Mouse (Mus musculus) T-helper 17 cell (primary cell): ENCODE results near the gene Nfkbiz.

Experiments used
- in situ Hi-C, 2 experiments: fragments of 300-600 bp; cut with MboI, MseI; formaldehyde crosslinking; loops; 1 replicate in 1 of 2; 2 replicates in 1 of 2; pipeline ENCODE4 v1.15.1; 2025; ENCODE audit warnings: high pct_unique_total_duplicates in 2 of 2

Nfkbiz gene

GRCm38 (mm10) chr16:55835798-55836197 is 2.9 kb downstream of the Nfkbiz start:
- in situ Hi-C loops = loop anchor here in 1 of 2 experiments (5.0 kb wide), 1 partner anchor 62 kb away; the partner anchor contains the start of gene Nxpe3

DNA sequence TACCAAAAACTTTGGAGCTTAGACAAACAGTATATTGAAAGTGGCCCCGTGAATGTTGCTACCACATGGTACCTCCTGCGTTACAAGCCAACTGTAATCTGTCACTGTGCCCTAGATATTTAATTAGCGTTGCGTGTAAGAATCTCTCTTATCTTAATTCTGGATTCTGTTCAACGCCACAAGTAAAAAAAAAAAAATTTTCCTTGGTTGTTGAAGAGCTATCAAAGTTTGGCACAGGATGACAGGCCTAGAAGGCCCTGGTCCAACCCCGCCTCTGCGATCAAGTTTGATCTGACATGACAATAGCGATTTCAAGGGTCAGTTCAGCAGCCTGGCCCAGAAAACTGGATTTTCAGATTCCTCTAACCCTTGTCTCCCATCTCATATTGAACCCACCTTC is 6.1 kb downstream of the Nfkbiz start:
- in situ Hi-C loops = no loop called here

DNA sequence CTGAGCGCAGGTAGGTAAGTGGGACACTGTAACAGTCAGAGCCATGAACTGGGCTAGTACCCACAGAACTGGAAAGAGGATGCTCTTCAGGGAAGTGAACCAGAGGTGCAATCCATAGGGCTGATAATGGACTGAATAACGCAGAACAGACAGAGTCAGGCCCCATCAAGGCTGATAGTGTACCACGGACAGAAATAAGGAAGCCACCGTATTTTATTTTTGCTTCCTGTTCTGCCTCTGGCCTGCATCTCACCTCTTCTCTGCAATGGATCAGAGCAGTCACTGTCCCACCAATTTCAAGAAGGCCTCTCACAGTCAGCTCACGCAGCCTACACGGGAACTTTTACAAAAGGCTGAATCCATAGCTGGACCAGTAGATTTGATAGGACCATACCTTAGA is 6.7 kb downstream of the Nfkbiz start:
- in situ Hi-C loops = no loop called here

- in situ Hi-C loops = no loop called here
These were observed 7.2 kb downstream of the Nfkbiz start for GRCm38 (mm10) chr16:55831451-55831850.

- in situ Hi-C loops = loop anchor here in 1 of 2 experiments (5.0 to 10.0 kb wide), 2 partner anchors 76 to 891 kb away; partner anchors contain the start of gene Tfg
These were observed 15.1 kb downstream of the Nfkbiz start for GRCm38 (mm10) chr16:55823398-55824155.

GRCm38 (mm10) chr16:55822741-55823397 is 15.8 kb downstream of the Nfkbiz start:
- in situ Hi-C loops = loop anchor here in 1 of 2 experiments (5.0 to 10.0 kb wide), 2 partner anchors 76 to 892 kb away; partner anchors contain the start of gene Tfg

GRCm38 (mm10) chr16:55821997-55822740 is 16.5 kb downstream of the Nfkbiz start:
- in situ Hi-C loops = loop anchor here in 1 of 2 experiments (5.0 to 10.0 kb wide), 2 partner anchors 75 to 893 kb away; partner anchors contain the start of gene Tfg

DNA sequence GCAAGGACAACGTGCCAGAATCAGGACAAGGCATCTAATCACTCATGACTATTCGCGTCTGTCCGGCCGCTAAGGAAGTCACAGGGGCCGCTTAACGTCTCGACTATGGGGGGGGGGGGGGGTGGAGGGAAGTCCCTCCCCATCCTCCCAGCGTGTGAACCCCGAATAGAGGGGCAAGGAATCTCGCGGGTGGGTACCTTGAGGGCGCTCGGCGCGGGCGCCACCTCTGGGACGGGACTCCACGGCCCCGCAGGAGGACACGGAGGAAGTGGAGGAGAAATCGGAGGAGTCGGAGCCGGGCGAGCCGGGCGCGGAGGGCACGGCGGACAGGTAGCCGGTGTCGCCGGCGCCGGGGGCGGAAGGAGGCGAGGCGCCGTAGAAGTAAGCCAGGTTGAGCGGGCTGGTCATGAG is 17.1 kb downstream of the Nfkbiz start:
- in situ Hi-C loops = loop anchor here in 1 of 2 experiments (5.0 to 10.0 kb wide), 2 partner anchors 74 to 893 kb away; partner anchors contain the start of gene Tfg

DNA sequence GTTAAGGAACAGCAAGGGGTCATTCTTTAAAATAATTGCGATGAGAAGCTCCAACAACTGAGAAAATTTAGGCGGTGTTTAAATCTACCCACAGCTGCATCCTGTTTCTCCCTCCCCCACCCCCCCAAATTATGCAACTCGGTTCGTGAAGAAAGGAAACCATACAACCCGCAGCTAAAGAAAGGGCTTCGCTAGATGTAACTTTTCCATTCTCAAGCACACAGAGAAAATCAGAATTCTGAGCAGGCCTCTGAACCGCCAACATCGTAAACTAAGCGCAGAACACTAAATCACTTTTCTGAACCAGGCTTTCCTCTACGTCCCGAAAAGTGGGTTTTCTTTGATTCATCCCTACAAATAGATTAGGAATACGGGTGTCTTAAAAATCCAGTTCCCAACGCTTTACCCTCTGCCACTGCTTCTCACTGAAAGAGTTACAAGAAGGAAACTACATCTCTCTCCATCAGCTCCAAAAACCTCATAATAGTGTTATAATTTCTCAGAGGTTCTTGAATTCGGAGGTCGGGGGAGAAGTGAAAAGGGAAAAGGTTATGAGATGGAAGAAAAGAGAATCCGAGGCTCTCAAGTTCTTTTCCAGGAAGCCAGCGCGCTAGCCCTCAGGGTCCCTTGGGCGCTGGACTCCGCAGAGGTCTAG is 17.7 kb downstream of the Nfkbiz start:
- in situ Hi-C loops = loop anchor here in 1 of 2 experiments (5.0 to 10.0 kb wide), 2 partner anchors 74 to 894 kb away; partner anchors contain the start of gene Tfg

- in situ Hi-C loops = loop anchor here in 1 of 2 experiments (5.0 to 10.0 kb wide), 2 partner anchors 73 to 894 kb away; partner anchors contain the start of gene Tfg
These were observed 18.4 kb downstream of the Nfkbiz start for GRCm38 (mm10) chr16:55820161-55820915.

DNA sequence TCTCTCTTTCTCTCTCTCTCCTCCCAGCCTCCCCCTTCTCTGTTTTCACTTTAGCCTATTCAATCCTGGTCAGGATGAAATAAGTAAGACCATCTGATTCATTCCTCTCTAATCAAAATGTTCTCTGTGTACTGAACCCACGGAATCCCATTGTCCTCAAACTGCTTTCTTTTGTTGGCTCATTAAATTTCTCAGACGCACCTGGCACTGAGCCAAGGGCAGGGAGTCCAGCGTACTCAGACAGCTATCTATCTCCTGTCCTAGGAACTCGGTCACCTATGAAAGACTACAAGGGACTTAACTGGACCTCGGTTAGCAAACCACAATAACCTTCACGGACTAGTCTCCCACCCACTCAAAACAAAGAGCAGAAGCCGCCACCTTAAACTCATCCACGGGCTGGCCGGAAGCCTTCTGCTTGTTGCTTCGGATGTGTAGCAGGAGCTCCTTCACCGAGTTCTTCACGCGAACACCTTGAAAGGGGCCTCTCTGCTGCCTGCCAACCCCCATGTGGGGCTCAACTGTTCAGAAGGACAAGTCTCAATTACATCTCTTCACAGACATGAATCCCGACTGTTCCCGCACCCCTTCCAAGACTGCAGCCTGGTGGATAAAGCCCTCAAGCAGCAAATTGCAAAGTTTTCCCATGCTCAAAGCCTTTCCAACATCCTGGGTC is 19.4 kb downstream of the Nfkbiz start:
- in situ Hi-C loops = loop anchor here in 1 of 2 experiments (10.0 kb wide), 1 partner anchor 1645 kb away; no protein-coding TSS in a partner anchor

DNA sequence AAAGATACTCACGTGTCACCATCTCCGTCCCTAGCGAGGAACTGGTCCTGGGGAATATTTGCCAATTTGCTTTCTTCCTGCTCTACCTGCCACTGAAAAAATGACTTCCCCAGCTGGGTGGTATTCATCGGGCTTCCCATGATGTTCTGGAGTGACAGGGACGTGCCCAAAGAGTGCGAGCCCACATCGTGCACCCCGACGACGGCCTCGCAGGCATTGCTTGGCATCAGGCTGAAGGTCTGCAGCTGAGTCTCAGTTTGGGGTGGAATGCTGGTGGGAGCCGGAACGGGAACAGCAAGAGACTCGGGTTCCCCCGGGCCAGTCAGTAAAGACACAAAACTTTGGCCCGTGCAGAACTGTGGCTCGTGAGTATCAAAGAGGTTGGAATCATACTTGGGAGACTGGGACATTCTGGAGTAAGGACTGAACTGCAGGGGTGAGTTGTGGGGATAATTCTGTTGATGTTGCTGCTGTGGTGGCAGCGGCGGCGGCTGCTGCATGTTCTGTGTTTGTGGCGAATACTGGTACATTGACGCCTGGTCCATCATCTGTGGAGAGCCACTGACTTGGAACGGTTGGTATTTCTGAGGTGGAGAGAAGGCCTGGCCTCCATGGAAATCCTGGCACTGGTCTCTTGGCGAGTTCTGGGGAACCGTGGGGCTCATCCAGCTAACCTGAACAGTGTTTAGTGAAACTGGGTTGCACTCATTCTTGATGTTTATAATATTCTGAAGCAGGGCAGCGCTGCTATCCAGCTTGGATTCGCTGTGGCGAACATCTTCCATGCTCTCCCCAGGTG is 20.8 kb downstream of the Nfkbiz start:
- in situ Hi-C loops = loop anchor here in 1 of 2 experiments (10.0 kb wide), 1 partner anchor 1647 kb away; no protein-coding TSS in a partner anchor

DNA sequence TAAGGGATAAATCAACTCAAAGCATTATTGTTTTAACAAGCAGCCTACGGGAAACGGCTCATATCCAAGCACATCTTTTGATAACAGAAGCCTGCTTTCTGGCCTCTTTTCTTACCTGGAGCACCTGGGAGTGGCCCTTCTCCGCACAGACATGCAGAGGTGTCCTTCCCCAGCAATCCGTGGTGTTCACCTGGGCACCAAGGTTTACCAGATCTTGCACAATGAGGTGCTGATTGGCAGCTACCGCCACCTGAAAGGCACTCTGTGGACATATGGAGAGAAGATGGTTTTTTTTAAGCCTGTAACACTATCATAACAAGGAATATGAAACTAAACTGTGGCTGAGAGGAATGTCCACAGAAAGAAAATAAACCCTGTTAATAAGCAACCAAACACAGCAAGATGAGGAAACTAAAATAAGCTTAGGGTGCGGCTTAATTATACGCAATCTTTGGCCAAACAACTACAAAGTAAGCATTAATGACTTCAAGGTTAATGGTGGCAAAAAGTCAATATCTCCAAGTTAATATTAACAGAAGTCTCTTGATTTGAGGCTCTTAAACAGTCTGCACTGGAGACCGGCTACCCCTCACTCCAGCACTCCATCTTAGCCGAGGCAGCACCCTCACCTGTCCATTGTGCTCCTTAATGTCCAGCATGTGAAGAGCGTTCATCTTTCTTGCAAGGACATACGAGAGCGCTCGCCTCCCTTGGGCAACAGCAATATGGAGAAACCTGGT is 22.3 kb downstream of the Nfkbiz start:
- in situ Hi-C loops = loop anchor here in 1 of 2 experiments (10.0 kb wide), 1 partner anchor 1648 kb away; no protein-coding TSS in a partner anchor

DNA sequence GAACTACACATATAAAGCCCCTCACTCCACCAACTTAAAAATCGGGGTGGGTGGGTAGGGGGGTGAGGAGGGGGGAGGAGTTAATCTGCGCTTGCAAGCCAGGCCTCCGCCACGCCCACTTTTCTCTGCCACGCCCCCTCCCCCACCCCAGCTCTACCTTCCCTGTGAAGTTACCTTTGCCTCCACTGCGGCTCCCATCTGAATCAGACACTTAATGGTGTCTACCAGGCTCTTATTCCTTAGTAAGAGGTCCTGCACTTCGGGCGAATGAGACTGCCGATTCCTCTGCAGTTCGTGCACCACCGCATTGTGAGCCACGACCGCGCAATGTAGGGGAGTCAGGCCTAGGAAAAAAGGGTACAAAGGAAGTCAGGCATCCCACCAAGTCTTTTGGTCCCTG is 23.2 kb downstream of the Nfkbiz start:
- in situ Hi-C loops = loop anchor here in 1 of 2 experiments (10.0 kb wide), 1 partner anchor 1649 kb away; no protein-coding TSS in a partner anchor

GRCm38 (mm10) chr16:55814686-55815085 is 24.0 kb downstream of the Nfkbiz start:
- in situ Hi-C loops = loop anchor here in 1 of 2 experiments (5.0 to 10.0 kb wide), 2 partner anchors 33 to 1650 kb away; no protein-coding TSS in a partner anchor

DNA sequence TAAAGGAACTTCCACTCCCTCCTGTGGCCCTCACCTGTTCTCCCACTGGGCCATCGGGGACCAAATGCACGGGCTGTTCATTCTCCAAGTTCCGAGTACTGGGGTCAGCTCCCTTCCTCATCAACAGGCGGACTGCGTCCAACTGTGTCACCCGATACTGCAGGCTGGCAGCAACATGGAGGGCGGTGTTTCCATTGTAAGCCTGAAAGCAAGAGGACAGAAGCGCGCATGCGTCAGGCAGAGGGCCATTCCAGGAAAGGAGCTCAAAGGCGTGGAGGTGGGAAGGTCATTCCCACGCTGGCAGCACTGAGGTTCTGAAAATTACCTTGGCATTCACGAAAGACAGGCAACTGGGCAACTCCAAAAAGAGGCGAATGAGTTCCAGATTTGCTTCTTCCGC is 24.8 kb downstream of the Nfkbiz start:
- in situ Hi-C loops = loop anchor here in 1 of 2 experiments (5.0 to 10.0 kb wide), 2 partner anchors 33 to 1651 kb away; no protein-coding TSS in a partner anchor

DNA sequence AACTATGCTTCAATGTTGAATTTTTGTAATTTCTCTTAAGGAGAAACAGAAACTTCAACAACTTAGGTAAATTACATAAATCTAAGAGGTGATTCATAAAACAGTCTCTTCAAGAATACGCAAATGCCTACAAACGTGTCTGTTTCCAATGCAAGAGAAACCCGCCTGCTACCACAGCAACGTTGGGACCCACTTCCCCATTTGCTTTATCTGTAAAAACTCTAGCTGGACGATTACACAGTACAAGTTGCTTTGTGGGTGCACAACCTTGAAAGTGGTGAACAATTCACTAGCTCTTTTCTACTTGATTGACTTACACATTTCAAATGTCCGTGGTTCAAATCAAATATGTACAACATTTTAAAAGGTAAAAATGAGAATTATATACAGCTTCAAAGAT is 26.9 kb downstream of the Nfkbiz start:
- in situ Hi-C loops = loop anchor here in 1 of 2 experiments (5.0 to 10.0 kb wide), 2 partner anchors 36 to 1653 kb away; no protein-coding TSS in a partner anchor
